Mouse (Mus musculus) heart, embryonic 15.5 days (tissue): Measurements from ENCODE around the gene Kdm2a. TPM values are rescaled to one million over a fixed set of nuclear protein-coding genes. Genes with fewer than 3 reads are reported as not detected.

ENCODE experiments used
- ATAC-seq: fragments of 200-750 bp; cut with Nextera tagmentation; replicated peaks from 2 replicates; pipeline ENCODE4 v1.8.0; 2017; ENCODE audit warnings: low read depth, moderate TSS enrichment; ENCODE audit not compliant: insufficient number of reproducible peaks, insufficient read depth, low FRiP score
- H3K27ac ChIP-seq: fragments of 300-500 bp; sonication (generic); 2 replicates; pipeline ENCODE4 v1.5.1; 2015; ENCODE audit warnings: mild to moderate bottlenecking, inconsistent platforms
- H3K27me3 ChIP-seq: fragments of 300-500 bp; sonication (generic); 2 replicates; pipeline ENCODE4 v1.6.1; 2015; ENCODE audit warnings: inconsistent platforms
- H3K36me3 ChIP-seq: fragments of 300-500 bp; sonication (generic); 2 replicates; pipeline ENCODE4 v1.6.1; 2015; ENCODE audit warnings: mild to moderate bottlenecking, inconsistent platforms
- H3K4me1 ChIP-seq: fragments of 300-500 bp; sonication (generic); replicated peaks from 2 replicates; pipeline ENCODE4 v1.6.1; 2015; ENCODE audit warnings: inconsistent platforms
- H3K4me2 ChIP-seq: fragments of 300-500 bp; sonication (generic); 2 replicates; pipeline ENCODE4 v1.6.1; 2015; ENCODE audit warnings: inconsistent platforms, mild to moderate bottlenecking, moderate library complexity
- H3K4me3 ChIP-seq: fragments of 300-500 bp; sonication (generic); 2 replicates; pipeline ENCODE4 v1.5.1; 2015; ENCODE audit warnings: mild to moderate bottlenecking, inconsistent platforms
- H3K9ac ChIP-seq: fragments of 300-500 bp; sonication (generic); 2 replicates; pipeline ENCODE4 v1.6.1; 2015; ENCODE audit warnings: mild to moderate bottlenecking, inconsistent platforms
- H3K9me3 ChIP-seq: fragments of 300-500 bp; sonication (generic); replicated peaks from 2 replicates; pipeline ENCODE4 v1.6.1; 2016; ENCODE audit warnings: inconsistent platforms
- WGBS: fragments of 180-500 bp; shearing (Covaris S2); methylation state at CpG from one replicate; pipeline ENCODE4 v1.1.7; 2015; ENCODE audit warnings: mixed read lengths; 5-methylcytosine and 5-hydroxymethylcytosine counted together
- polyA plus RNA-seq: library from polyadenylated mRNA; unstranded; fragments of >200 nt; fragmentation: Nextera tagmentation; extraction: Ambion mirVana; gene quantifications from 2 replicates; pipeline ENCODE4 v1.2.1, GENCODE M21; 2015

Kdm2a gene
- polyA plus RNA-seq, 1 experiment from 2014 or later = 29.5 TPM

DNA sequence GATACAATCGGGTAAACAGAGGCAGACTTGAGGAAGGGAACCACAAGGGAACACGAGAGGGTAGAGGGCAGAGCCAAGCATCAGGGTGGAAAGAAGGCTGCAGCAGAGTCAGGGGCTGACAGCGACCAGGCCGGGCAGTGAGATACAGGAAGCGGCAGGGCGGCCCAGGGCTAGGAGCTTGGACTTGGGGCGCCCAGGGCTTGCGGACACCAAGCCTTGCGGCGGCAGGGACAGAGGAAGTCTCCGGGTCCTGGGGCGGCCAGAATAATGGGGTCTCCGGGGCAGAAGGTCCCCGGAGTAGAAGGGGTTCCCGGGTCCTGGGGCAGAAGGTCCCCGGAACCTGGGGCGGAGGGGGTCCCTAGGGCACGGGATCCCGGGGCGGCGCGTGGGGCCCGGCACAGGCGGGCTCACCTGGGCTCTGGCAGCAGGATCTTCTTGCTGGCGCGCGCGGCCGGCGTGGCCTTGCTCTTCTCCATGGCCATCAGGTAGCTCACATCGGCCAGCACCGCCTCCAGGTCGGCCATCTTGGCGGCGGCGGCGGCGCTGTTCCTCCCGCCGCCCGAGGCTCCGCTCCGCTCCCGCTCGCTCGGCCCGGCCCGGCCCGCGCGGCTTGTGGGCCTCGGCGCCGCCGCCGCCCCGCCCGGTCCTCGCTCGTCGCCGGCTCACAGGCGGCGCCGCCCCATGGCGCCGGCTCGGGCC is 92.4 kb downstream of the Kdm2a start:
- WGBS = under 1% methylated on average over 63 of the region's 68 CpGs
- Histone ChIP-seq H3K27me3 (no peaks in the 10 kb centered on the region), H3K4me2 (peak overlapping the region; percentile 83), H3K4me3 (peak overlapping the region; percentile 70), H3K27ac (peak overlapping the region; percentile 74), H3K9ac (peak overlapping the region; percentile 96), H3K4me1 (peaks cover 56% of the 10 kb centered on the region), H3K36me3 (no peaks in the 10 kb centered on the region), H3K9me3 (no peaks in the 10 kb centered on the region)
- peak; percentile 69 for ATAC-seq

DNA sequence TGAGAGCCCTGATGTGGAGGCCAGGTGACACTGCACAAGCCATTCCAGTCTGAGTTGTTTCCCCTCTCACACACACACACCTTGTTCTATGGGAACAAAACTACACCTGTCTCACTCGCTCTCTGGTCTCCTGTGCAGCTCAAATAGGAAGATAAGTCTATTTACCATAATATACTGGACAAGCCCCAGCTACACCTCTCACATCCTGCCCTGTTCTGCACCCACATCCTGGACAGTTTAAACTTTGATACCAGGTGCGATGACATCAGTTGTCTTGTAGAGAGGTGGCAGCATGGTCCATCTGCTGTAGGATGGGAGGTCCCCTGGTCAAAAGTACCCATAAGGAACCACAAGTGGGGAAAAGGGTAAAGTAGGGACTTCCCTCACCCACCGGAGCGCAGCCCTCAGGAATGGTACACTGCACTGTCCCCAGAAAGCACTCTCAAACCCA is 93.2 kb downstream of the Kdm2a start:
- Histone ChIP-seq H3K27ac (peak overlapping the region; percentile 74), H3K4me3 (peak overlapping the region; percentile 70), H3K9me3 (no peaks in the 10 kb centered on the region), H3K4me1 (peaks cover 64% of the 10 kb centered on the region), H3K36me3 (no peaks in the 10 kb centered on the region), H3K9ac (peak overlapping the region; percentile 96), H3K4me2 (peak overlapping the region; percentile 83), H3K27me3 (no peaks in the 10 kb centered on the region)
- no peak for ATAC-seq
- 48% methylated on average over 4 of the region's 4 CpGs for WGBS

GRCm38 (mm10) chr19:4304251-4304821 is 93.7 kb downstream of the Kdm2a start:
- Histone ChIP-seq H3K4me2 (peak overlapping the region; percentile 83), H3K36me3 (no peaks in the 10 kb centered on the region), H3K27ac (peak overlapping the region; percentile 74), H3K4me1 (peaks cover 63% of the 10 kb centered on the region), H3K9ac (peak overlapping the region; percentile 96; the same call in 1 of the 2 replicates), H3K9me3 (no peaks in the 10 kb centered on the region), H3K4me3 (peak overlapping the region; percentile 70), H3K27me3 (no peaks in the 10 kb centered on the region)
- WGBS = 64% methylated on average over 5 of the region's 5 CpGs
- no peak for ATAC-seq

DNA sequence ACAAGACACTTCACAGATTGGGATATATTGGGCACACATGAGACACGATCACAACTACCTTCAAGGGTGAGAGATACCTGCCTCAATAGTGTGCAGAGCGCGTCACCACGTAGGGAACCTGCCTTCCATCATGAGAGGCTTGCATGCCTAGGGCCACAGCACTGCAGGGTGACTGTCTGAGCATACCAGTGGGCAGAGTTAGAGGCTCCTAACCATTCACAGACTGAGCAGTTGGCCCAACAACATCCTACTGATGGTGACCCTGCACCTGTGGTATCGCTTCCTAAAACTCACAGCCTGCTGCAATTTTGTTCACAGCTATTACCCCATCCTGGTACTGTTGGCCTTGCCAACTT is 94.5 kb downstream of the Kdm2a start:
- Histone ChIP-seq H3K27me3 (no peaks in the 10 kb centered on the region), H3K36me3 (no peaks in the 10 kb centered on the region), H3K9me3 (no peaks in the 10 kb centered on the region), H3K9ac (no peak overlapping the region), H3K4me2 (peak overlapping the region; percentile 83), H3K4me1 (peaks cover 66% of the 10 kb centered on the region), H3K27ac (peak overlapping the region; percentile 74), H3K4me3 (peak overlapping the region; percentile 70)
- ATAC-seq = no peak
- 80% methylated on average over 5 of the region's 5 CpGs for WGBS

- WGBS = 56% methylated on average over 7 of the region's 7 CpGs
- Histone ChIP-seq H3K4me2 (peak overlapping the region; percentile 55), H3K36me3 (no peaks in the 10 kb centered on the region), H3K27ac (peak overlapping the region; percentile 74), H3K9me3 (no peaks in the 10 kb centered on the region), H3K4me1 (peaks cover 66% of the 10 kb centered on the region), H3K4me3 (peak overlapping the region; percentile 70; the same call in 1 of the 2 replicates), H3K27me3 (no peaks in the 10 kb centered on the region), H3K9ac (peak overlapping the region; percentile 28; the same call in 1 of the 2 replicates)
- no peak for ATAC-seq
Measured at GRCm38 (mm10) chr19:4302936-4303639, 95.0 kb downstream of the Kdm2a start.

DNA sequence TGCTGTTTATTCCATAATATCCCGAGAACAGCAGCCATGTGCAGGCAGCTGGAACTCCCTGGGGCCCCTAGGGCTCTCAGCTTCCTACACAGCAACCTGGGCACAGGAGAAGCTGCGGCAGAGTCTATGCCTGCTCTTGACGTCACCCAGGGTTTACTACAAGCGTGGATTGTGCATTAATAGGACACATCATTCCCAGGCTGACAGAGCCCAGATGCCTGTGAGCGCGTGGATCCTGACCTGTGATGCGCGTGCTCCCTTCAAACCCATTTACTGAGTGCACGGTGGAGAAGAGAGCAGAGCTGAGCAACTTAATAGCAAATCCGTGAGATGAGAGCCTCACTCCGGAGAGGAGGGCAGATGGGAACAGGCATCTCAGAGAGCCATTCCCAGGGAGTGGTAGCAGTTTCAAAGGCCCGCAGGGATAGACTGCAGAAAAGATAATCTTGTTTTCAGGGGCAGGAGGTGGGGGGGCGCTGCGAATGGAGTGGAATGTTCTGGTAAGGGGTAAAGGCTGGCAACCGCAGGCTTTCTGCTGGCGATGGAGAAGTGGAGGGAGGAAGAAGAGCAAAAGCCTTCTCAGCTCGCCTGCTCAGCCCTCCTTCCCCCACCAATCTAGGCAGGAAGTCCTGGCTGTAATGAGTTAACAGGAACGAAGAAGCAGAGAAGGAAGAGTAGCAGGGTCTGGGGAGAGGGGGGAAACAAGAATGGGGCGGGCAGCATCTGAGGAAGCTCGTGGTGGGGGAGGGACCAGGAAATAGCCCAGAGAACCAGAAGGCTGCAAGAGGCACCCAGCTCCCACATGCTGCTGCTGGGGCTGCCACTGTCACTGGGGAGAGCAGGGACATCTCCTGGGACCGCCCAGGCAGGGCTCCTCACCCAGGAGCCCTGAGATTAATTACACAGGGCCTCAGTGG is 96.1 kb downstream of the Kdm2a start:
- WGBS = 19% methylated on average over 21 of the region's 21 CpGs
- no peaks in the 10 kb centered on the region for H3K9me3 ChIP-seq
- peak overlapping the region; percentile 15; the same call in 1 of the 2 replicates for H3K4me3 ChIP-seq

DNA sequence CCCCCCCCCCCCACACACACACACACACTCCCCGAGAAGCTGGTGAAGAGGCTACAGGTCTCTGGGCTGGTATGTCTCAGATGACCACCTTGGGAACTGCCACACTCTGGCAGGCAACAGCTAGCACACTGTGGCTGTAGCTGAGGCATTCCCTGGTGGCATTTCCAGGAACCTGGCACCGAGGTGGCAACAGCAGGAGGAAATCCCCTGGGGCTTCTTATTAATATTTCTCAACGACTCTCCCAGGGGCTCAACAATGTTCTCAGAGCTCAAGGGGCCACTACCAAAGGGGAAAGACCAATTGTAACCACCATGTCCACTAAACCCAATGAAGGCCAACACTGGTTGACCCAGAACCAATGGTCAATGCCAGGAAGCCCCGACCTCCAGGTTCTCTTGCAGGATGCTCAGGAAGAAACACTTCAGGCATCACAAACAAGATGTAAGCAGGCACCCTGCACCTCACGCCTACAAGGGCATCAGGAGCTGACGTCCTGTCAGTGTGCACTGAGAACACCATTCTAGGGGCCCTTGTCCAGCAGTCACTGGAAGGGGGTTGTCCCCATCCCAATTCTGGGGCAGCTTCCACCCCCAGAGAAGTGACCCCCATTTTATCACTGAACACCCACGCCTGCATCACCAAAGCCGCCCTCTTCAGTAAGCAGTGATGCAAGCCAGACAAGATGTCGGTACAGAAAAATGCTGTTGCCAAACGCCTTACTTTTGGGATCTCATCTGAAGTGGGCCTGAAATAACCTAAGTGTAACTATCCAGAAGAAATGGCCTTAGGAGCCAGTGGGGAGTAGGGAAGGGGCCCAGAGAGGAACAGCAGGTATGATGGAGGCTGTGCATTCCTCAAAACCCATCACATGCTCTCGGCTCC is 97.0 kb downstream of the Kdm2a start:
- Histone ChIP-seq H3K9ac (no peak overlapping the region), H3K4me1 (peaks cover 65% of the 10 kb centered on the region), H3K4me3 (no peak overlapping the region), H3K27me3 (no peaks in the 10 kb centered on the region), H3K36me3 (no peaks in the 10 kb centered on the region), H3K27ac (peak overlapping the region; percentile 74), H3K4me2 (peak overlapping the region; percentile 55; the same call in 1 of the 2 replicates), H3K9me3 (no peaks in the 10 kb centered on the region)
- no peak for ATAC-seq
- WGBS = 56% methylated on average over 11 of the region's 11 CpGs

More for the DNA sequence above, 96.1 kb downstream of the Kdm2a start:
- Histone ChIP-seq H3K36me3 (no peaks in the 10 kb centered on the region), H3K27ac (peak overlapping the region; percentile 74), H3K4me2 (peak overlapping the region; percentile 55), H3K9ac (peak overlapping the region; percentile 28; the same call in 1 of the 2 replicates), H3K27me3 (no peaks in the 10 kb centered on the region), H3K4me1 (peaks cover 70% of the 10 kb centered on the region)
- ATAC-seq = no peak; the same call in 1 of the 2 replicates

GRCm38 (mm10) chr19:4300271-4300704 is 97.8 kb downstream of the Kdm2a start:
- H3K36me3 ChIP-seq = no peaks in the 10 kb centered on the region
- ATAC-seq = no peak
- H3K27me3 ChIP-seq = no peaks in the 10 kb centered on the region
- no peaks in the 10 kb centered on the region for H3K9me3 ChIP-seq
- 54% methylated on average over 7 of the region's 7 CpGs for WGBS
- H3K9ac ChIP-seq = peak overlapping the region; percentile 3; the same call in 1 of the 2 replicates
- H3K27ac ChIP-seq = peak overlapping the region; percentile 74
- peak overlapping the region; percentile 2; the same call in 1 of the 2 replicates for H3K4me2 ChIP-seq
- no peak overlapping the region for H3K4me3 ChIP-seq
- H3K4me1 ChIP-seq = peaks cover 62% of the 10 kb centered on the region

- ATAC-seq = no peak
- Histone ChIP-seq H3K4me3 (no peak overlapping the region), H3K36me3 (no peaks in the 10 kb centered on the region), H3K4me2 (no peak overlapping the region), H3K4me1 (peaks cover 58% of the 10 kb centered on the region), H3K9ac (no peak overlapping the region), H3K27me3 (no peaks in the 10 kb centered on the region), H3K9me3 (no peaks in the 10 kb centered on the region), H3K27ac (peak overlapping the region; percentile 74)
- 67% methylated on average over 6 of the region's 6 CpGs for WGBS
Measured at GRCm38 (mm10) chr19:4299574-4300270, 98.4 kb downstream of the Kdm2a start.
